Mouse (Mus musculus) liver, embryonic 15.5 days (tissue): ENCODE measurements at regions not wholly inside any gene's neighbourhood (a gene's known extent, or its start where the extent isn't known, plus 50 kb on each side); places are given as distances from the start of the nearest gene placed in this dataset.

Experiments
- ATAC-seq: fragments of 200-750 bp; cut with Nextera tagmentation; 2 replicates; pipeline ENCODE4 v1.8.0; 2017; ENCODE audit warnings: moderate number of reproducible peaks, mild to moderate bottlenecking, moderate library complexity; ENCODE audit not compliant: insufficient read depth
- H3K27ac ChIP-seq: fragments of 300-500 bp; sonication (generic); replicated peaks from 2 replicates; pipeline ENCODE4 v1.5.1; 2015; ENCODE audit warnings: mild to moderate bottlenecking, inconsistent platforms
- H3K27me3 ChIP-seq: fragments of 300-500 bp; sonication (generic); 2 replicates; pipeline ENCODE4 v1.6.1; 2015; ENCODE audit warnings: mild to moderate bottlenecking, inconsistent platforms
- H3K36me3 ChIP-seq: fragments of 300-500 bp; sonication (generic); replicated peaks from 2 replicates; pipeline ENCODE4 v1.6.1; 2015; ENCODE audit warnings: moderate library complexity, mild to moderate bottlenecking, inconsistent platforms
- H3K4me1 ChIP-seq: fragments of 300-500 bp; sonication (generic); replicated peaks from 2 replicates; pipeline ENCODE4 v1.6.1; 2015; ENCODE audit warnings: inconsistent platforms
- H3K4me2 ChIP-seq: fragments of 300-500 bp; sonication (generic); 2 replicates; pipeline ENCODE4 v1.6.1; 2015; ENCODE audit warnings: moderate library complexity, mild to moderate bottlenecking, inconsistent platforms
- H3K4me3 ChIP-seq: fragments of 300-500 bp; sonication (generic); replicated peaks from 2 replicates; pipeline ENCODE4 v1.5.1; 2015; ENCODE audit warnings: mild to moderate bottlenecking, inconsistent platforms
- H3K9ac ChIP-seq: fragments of 300-500 bp; sonication (generic); 2 replicates; pipeline ENCODE4 v1.6.1; 2015; ENCODE audit warnings: moderate library complexity, mild to moderate bottlenecking, inconsistent platforms
- H3K9me3 ChIP-seq: fragments of 300-500 bp; sonication (generic); replicated peaks from 2 replicates; pipeline ENCODE4 v1.6.1; 2016; ENCODE audit warnings: inconsistent platforms
- WGBS: fragments of 180-500 bp; shearing (Covaris S2); methylation state at CpG from one replicate; pipeline ENCODE4 v1.1.7; 2015; ENCODE audit warnings: mixed read lengths; ENCODE audit not compliant: insufficient replicate concordance; 5-methylcytosine and 5-hydroxymethylcytosine counted together

GRCm38 (mm10) chr8:25392766-25393166, 568.6 kb upstream of the Adam5 start:
- Histone ChIP-seq H3K4me1 (no peaks in the 10 kb centered on the region), H3K9me3 (no peaks in the 10 kb centered on the region), H3K36me3 (no peaks in the 10 kb centered on the region), H3K4me3 (no peak overlapping the region), H3K27me3 (no peaks in the 10 kb centered on the region), H3K9ac (no peak overlapping the region), H3K4me2 (no peak overlapping the region), H3K27ac (no peak overlapping the region)
- WGBS = 49% methylated on average over 6 of the region's 6 CpGs
- ATAC-seq = no peak

GRCm38 (mm10) chr8:25389947-25390346, 565.8 kb upstream of the Adam5 start:
- ATAC-seq = no peak
- 57% methylated on average over 9 of the region's 10 CpGs for WGBS

DNA sequence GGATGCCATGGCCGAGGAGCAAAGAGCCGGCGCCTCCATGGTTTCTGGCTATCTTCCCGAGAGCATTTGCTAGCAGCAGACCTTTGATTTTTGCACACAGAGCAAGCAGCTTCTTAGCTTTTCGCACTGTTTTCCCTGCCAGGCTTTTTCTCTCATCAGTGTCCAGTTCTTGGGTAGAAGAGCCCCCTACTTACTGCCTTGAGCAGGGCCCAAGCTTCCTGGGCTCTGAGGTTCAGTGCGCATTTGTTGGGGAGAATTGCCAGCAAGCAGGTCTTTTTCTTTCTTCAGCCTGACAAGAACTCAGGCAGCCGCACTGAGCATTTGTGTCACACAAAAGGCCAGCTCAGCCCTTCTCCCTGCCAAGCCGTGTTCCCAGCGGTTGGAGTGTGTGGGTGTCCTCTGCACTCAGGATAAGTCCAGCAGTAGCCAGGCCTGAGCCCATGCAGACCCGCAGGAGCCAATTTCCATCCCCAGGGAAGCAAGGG, 565.2 kb upstream of the Adam5 start:
- H3K36me3 ChIP-seq = no peaks in the 10 kb centered on the region
- H3K4me2 ChIP-seq = no peak overlapping the region
- no peaks in the 10 kb centered on the region for H3K27me3 ChIP-seq
- H3K27ac ChIP-seq = no peak overlapping the region
- H3K9ac ChIP-seq = no peak overlapping the region
- no peak overlapping the region for H3K4me3 ChIP-seq
- H3K4me1 ChIP-seq = no peaks in the 10 kb centered on the region
- whole genome bisulfite sequencing = 61% methylated on average over 10 of the region's 10 CpGs
- no peak for ATAC-seq
- no peaks in the 10 kb centered on the region for H3K9me3 ChIP-seq

More at GRCm38 (mm10) chr8:25389947-25390346, 565.8 kb upstream of the Adam5 start:
- H3K9me3 ChIP-seq = no peaks in the 10 kb centered on the region
- no peak overlapping the region for H3K27ac ChIP-seq
- no peaks in the 10 kb centered on the region for H3K27me3 ChIP-seq
- H3K9ac ChIP-seq = no peak overlapping the region
- no peaks in the 10 kb centered on the region for H3K36me3 ChIP-seq
- H3K4me1 ChIP-seq = no peaks in the 10 kb centered on the region
- no peak overlapping the region for H3K4me2 ChIP-seq
- no peak overlapping the region for H3K4me3 ChIP-seq

DNA sequence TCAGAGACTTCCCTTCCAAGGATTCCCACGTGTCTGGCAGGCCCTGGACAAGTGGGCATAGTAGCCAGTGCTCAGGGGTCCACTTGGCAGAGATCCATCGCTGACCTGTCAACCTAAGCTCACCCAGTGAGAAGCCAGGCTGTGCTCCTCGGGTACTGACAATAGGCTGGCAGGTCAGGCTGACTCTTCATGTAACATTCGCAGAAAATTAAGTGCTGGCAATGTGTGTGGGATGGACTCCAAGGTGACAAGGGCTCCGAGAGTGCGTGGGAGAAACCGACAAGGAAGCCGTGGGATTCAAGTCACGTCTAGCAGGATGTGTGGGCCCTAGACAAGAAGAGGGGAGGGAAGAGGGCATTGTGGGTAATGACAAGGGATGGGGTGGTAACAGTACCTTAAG, 564.6 kb upstream of the Adam5 start:
- Histone ChIP-seq H3K27ac (no peak overlapping the region), H3K4me1 (no peaks in the 10 kb centered on the region), H3K9ac (no peak overlapping the region), H3K4me2 (no peak overlapping the region), H3K4me3 (no peak overlapping the region), H3K9me3 (no peaks in the 10 kb centered on the region), H3K36me3 (no peaks in the 10 kb centered on the region), H3K27me3 (no peaks in the 10 kb centered on the region)
- 58% methylated on average over 9 of the region's 9 CpGs for WGBS
- no peak for ATAC-seq

GRCm38 (mm10) chr8:25385186-25385585, 561.0 kb upstream of the Adam5 start:
- Histone ChIP-seq H3K27me3 (no peaks in the 10 kb centered on the region), H3K27ac (no peak overlapping the region), H3K4me2 (no peak overlapping the region), H3K9me3 (no peaks in the 10 kb centered on the region), H3K9ac (no peak overlapping the region), H3K4me3 (no peak overlapping the region), H3K4me1 (no peaks in the 10 kb centered on the region), H3K36me3 (no peaks in the 10 kb centered on the region)
- WGBS = 56% methylated on average over 5 of the region's 5 CpGs
- ATAC-seq = no peak

DNA sequence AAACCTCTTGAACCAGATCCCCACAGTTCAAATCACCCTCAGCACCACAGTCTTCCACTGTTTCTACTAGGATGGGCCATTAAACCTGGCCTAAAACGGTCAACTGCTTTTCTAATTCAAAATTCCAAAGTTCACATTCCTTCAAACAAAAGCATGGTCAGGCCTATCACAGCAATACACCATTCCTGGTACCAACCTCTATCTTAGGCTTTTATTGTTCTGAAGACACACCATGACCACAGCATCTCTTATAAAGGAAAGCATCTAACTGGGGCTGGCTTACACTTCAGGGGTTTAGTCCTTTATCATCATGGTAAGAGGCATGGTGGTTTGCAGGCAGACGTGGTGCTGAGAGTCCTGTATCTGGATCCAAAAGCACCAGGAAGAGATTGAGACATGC, 560.4 kb upstream of the Adam5 start:
- no peak overlapping the region for H3K4me3 ChIP-seq
- no peak overlapping the region for H3K4me2 ChIP-seq
- H3K36me3 ChIP-seq = no peaks in the 10 kb centered on the region
- no peaks in the 10 kb centered on the region for H3K4me1 ChIP-seq
- no peaks in the 10 kb centered on the region for H3K27me3 ChIP-seq
- no peak overlapping the region for H3K27ac ChIP-seq
- ATAC-seq = no peak
- H3K9ac ChIP-seq = no peak overlapping the region
- H3K9me3 ChIP-seq = no peaks in the 10 kb centered on the region
- WGBS = 49% methylated on average over 2 of the region's 2 CpGs

GRCm38 (mm10) chr8:25373276-25373675, 549.1 kb upstream of the Adam5 start:
- Histone ChIP-seq H3K36me3 (no peaks in the 10 kb centered on the region), H3K4me1 (no peaks in the 10 kb centered on the region), H3K27me3 (no peaks in the 10 kb centered on the region), H3K9ac (no peak overlapping the region), H3K4me2 (no peak overlapping the region), H3K9me3 (no peaks in the 10 kb centered on the region), H3K27ac (no peak overlapping the region), H3K4me3 (no peak overlapping the region)
- no peak for ATAC-seq
- 51% methylated on average over 8 of the region's 8 CpGs for WGBS

- H3K4me1 ChIP-seq = no peaks in the 10 kb centered on the region
- no peaks in the 10 kb centered on the region for H3K27me3 ChIP-seq
- H3K36me3 ChIP-seq = no peaks in the 10 kb centered on the region
- no peak overlapping the region for H3K4me3 ChIP-seq
- no peak for ATAC-seq
- H3K9ac ChIP-seq = no peak overlapping the region
- WGBS = 33% methylated on average over 11 of the region's 11 CpGs
- H3K27ac ChIP-seq = no peak overlapping the region
- H3K4me2 ChIP-seq = no peak overlapping the region
- H3K9me3 ChIP-seq = no peaks in the 10 kb centered on the region
Observed at GRCm38 (mm10) chr8:25370947-25371346, 546.8 kb upstream of the Adam5 start.

DNA sequence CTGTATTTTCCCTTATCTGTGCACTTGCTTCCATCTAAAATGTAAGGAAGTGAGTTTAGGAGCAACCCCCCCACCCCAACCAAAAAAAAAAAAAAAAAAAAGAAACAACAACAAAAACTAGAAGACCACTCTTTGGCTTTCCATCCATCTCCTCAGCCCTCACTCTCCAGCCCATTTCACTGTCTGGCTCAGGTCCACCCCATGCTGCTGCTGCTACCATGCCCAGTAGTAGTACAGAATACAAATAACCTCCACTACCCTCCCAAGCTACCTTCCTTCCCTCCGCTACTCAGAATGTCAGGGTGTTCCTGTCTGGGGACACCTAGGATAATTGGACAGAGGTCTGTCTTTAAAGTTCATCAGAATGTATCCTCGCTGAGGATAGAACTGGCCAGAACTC, 545.2 kb upstream of the Adam5 start:
- H3K9me3 ChIP-seq = no peaks in the 10 kb centered on the region
- no peak overlapping the region for H3K4me3 ChIP-seq
- H3K4me1 ChIP-seq = no peaks in the 10 kb centered on the region
- ATAC-seq = no peak
- no peak overlapping the region for H3K9ac ChIP-seq
- no peaks in the 10 kb centered on the region for H3K36me3 ChIP-seq
- no peaks in the 10 kb centered on the region for H3K27me3 ChIP-seq
- no peak overlapping the region for H3K27ac ChIP-seq
- WGBS = 65% methylated on average over 2 of the region's 2 CpGs
- H3K4me2 ChIP-seq = no peak overlapping the region

DNA sequence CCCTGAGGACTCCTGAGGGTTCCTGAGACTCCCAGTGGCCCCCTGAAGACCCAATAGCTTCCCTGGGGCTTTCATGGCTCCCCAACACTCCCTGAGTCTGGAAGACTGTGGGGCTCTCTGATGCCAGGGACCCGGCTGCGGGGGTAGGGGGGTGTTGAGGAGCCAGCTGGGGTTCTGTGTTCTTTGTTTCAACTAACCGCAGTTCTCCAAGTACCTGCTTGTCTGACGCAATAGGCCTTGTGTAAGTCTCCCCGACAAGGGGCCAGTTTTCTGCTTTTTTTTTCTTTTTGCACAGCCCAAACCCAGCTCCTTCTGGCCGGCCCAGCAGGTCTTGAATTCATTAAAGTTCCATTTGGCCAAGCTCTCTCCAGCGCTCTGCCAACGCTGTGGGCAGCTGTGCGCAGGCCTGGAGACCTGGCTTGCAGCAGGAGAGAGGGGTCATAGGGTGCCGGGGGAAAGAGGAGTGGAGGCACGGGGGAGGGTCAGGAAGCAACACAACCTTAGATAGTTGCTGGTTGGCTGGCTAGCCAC, 544.5 kb upstream of the Adam5 start:
- Histone ChIP-seq H3K27ac (no peak overlapping the region), H3K4me2 (peak overlapping the region; percentile 48), H3K4me1 (no peaks in the 10 kb centered on the region), H3K36me3 (no peaks in the 10 kb centered on the region), H3K4me3 (no peak overlapping the region; the same call in 1 of the 2 replicates), H3K27me3 (no peaks in the 10 kb centered on the region), H3K9ac (no peak overlapping the region), H3K9me3 (no peaks in the 10 kb centered on the region)
- 20% methylated on average over 11 of the region's 11 CpGs for WGBS
- no peak for ATAC-seq

DNA sequence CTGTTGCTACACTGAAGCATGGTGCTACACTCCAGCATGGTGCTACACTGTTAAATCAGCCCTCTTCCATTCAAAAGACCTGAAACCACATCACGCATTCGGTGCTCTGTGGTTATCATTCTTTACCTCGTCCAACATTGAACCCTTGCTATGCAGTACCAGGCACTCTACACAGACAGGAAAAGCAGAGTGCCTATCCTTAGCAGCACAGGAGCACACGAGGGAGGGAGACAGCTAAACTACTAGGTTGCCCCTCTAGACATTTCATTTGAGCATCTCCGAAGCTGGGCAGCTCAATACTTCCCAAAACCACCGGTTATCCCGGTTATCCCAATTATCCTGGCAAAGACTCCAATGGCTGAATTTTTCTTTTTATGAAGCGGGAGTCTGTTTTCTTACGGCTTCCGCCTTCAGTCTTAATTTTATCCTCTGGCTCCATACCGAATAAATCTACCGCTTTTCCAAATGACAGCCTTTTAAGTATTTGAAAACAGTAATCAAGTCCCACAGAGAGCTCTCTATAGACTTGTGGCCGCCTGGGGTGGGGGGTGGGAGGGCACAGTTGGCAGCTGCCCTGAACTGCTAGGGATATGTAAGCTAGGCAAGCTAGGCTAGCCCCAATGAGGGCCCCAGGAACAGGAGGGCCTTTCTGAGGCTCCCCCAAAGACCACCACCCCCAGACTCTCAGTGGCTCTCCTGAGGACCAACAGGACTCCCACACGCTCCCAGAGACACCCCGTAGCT, 543.8 kb upstream of the Adam5 start:
- no peak overlapping the region for H3K9ac ChIP-seq
- H3K27me3 ChIP-seq = no peaks in the 10 kb centered on the region
- H3K4me1 ChIP-seq = no peaks in the 10 kb centered on the region
- no peaks in the 10 kb centered on the region for H3K36me3 ChIP-seq
- ATAC-seq = no peak
- H3K27ac ChIP-seq = no peak overlapping the region
- H3K9me3 ChIP-seq = no peaks in the 10 kb centered on the region
- 54% methylated on average over 15 of the region's 15 CpGs for WGBS
- H3K4me3 ChIP-seq = no peak overlapping the region
- H3K4me2 ChIP-seq = no peak overlapping the region

- WGBS = 39% methylated on average over 3 of the region's 3 CpGs
- Histone ChIP-seq H3K4me2 (no peak overlapping the region), H3K9ac (no peak overlapping the region), H3K27ac (no peak overlapping the region), H3K4me3 (no peak overlapping the region), H3K27me3 (no peaks in the 10 kb centered on the region), H3K4me1 (no peaks in the 10 kb centered on the region), H3K36me3 (no peaks in the 10 kb centered on the region), H3K9me3 (no peaks in the 10 kb centered on the region)
- no peak for ATAC-seq
Observed at GRCm38 (mm10) chr8:25366181-25366580, 542.0 kb upstream of the Adam5 start.
